Mouse (Mus musculus): Measurements from ENCODE around the gene Ywhag.

DNA sequence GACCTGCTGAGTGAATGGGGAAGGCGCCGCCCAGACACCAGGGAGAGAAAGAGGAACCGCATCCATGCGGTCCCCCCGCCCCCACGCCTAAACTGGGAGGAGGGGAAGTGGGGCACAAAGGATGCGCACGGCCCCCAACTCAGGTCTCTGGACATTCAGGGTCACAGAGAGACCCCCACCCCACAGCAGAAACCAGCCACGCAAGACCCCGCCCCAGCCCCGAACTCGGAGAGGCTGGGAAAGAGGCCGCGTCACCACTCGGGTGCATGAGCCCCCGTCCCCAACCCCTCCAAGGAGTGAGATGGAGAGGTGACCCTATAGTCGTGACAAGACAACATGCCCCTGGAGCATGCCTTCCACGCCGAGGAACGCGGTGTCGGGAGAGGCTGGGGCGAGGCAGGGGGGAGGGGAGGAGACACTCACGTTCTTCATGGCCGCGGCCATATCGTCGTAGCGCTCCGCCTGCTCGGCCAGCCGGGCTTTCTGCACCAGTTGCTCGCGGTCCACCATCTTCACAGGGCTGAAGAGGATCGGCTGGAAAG is 445 bp downstream of the Ywhag start:
- TF ChIP-seq CTCF (IDR thresholded peaks at IDR 0.05; ENCODE audit: borderline replicate concordance, extremely low read depth, insufficient read depth, insufficient read length) (no peak), POLR2A (IDR thresholded peaks at IDR 0.05; ENCODE audit: borderline replicate concordance, extremely low read depth, insufficient read depth, insufficient read length, poor library complexity, severe bottlenecking) (no peak)

Measured in brain, embryonic 14.5 days (tissue).